Mouse (Mus musculus): ENCODE measurements around the gene Dcun1d4. TPM values are rescaled to one million over a fixed set of nuclear protein-coding genes. Genes with fewer than 3 reads are reported as not detected.
A peak's percentile ranks its signal among the peaks of the same experiment; 100 is the strongest.

Gene Dcun1d4
- 5.3 TPM for polyA plus RNA-seq (2012; fragmentation: generic; extraction: Trizol)

- no peaks in the 10 kb centered on the region for H3K36me3 ChIP-seq (ENCODE audit: control insufficient read depth, insufficient read depth)
- no peak for TF ChIP-seq POLR2A (IDR thresholded peaks at IDR 0.05; ENCODE audit: insufficient read length, low read depth)
- TF ChIP-seq TCF3 (IDR thresholded peaks at IDR 0.05; ENCODE audit: insufficient read length, low read depth) = no peak
- no peak within 1 kb of the TSS for H3ac ChIP-seq (ENCODE audit: control insufficient read depth, insufficient read length)
These were observed at the start of gene Dcun1d4 for GRCm38 (mm10) chr5:73480700-73481099. Gene Dcun1d4, plus strand, starts transcription at chr5:73481000.

GRCm38 (mm10) chr5:73431581-73431980, 49.2 kb upstream of the Dcun1d4 start:
- H3K4me3 ChIP-seq = no peak overlapping the region
- H3K4me2 ChIP-seq (ENCODE audit: low read depth) = no peak overlapping the region
- H3K36me3 ChIP-seq (ENCODE audit: control insufficient read depth, insufficient read depth) = no peaks in the 10 kb centered on the region
- no peaks in the 10 kb centered on the region for H3K79me2 ChIP-seq (ENCODE audit: control insufficient read depth, insufficient read depth)
- H3K27me3 ChIP-seq (ENCODE audit: control insufficient read depth, insufficient read depth, insufficient read length) = peaks cover 60% of the 10 kb centered on the region
- H3ac ChIP-seq (ENCODE audit: control insufficient read depth, insufficient read length) = no peak overlapping the region
- no peak for TF ChIP-seq CEBPB (IDR thresholded peaks at IDR 0.05; ENCODE audit: insufficient read depth, poor library complexity, severe bottlenecking)
- TF ChIP-seq MYOG (IDR thresholded peaks at IDR 0.05; ENCODE audit: control insufficient read depth in 1 of 3, insufficient read depth in 1 of 3, insufficient read length in 2 of 3, low read depth in 2 of 3) = no peak
- no peak for TF ChIP-seq MYOD1 (IDR thresholded peaks at IDR 0.05; ENCODE audit: control insufficient read depth in 1 of 3, insufficient read length in 2 of 3, low read depth in 2 of 3)
- no peak for TF ChIP-seq TCF3 (IDR thresholded peaks at IDR 0.05; ENCODE audit: insufficient read length, low read depth)
- no peak for TF ChIP-seq REST (IDR thresholded peaks at IDR 0.05; ENCODE audit: insufficient read depth, insufficient read length)
- no peak for TF ChIP-seq E2F4 (IDR thresholded peaks at IDR 0.05; ENCODE audit: insufficient read depth)

More at GRCm38 (mm10) chr5:73480700-73481099, at the start of gene Dcun1d4:
- H3K4me2 ChIP-seq (ENCODE audit: low read depth) = no peak within 1 kb of the TSS
- H3K27me3 ChIP-seq (ENCODE audit: control insufficient read depth, insufficient read depth, insufficient read length) = peaks cover 33% of the 10 kb centered on the region
- no peak within 1 kb of the TSS for H3K4me3 ChIP-seq
- H3K79me2 ChIP-seq (ENCODE audit: control insufficient read depth, insufficient read depth) = no peaks in the 10 kb centered on the region

- no peaks in the 10 kb centered on the region for H3K36me3 ChIP-seq (ENCODE audit: control insufficient read depth, insufficient read depth)
- H3K79me2 ChIP-seq (ENCODE audit: control insufficient read depth, insufficient read depth) = no peaks in the 10 kb centered on the region
- H3K4me3 ChIP-seq = no peak overlapping the region
- no peak for TF ChIP-seq MAX (IDR thresholded peaks at IDR 0.05; ENCODE audit: low read depth)
- TF ChIP-seq MYOD1 (IDR thresholded peaks at IDR 0.05; ENCODE audit: control insufficient read depth in 1 of 3, insufficient read length in 2 of 3, low read depth in 2 of 3) = no peak
- TF ChIP-seq TCF12 (IDR thresholded peaks at IDR 0.05; ENCODE audit: insufficient read depth, poor library complexity, severe bottlenecking) = no peak
- no peak for TF ChIP-seq CEBPB (IDR thresholded peaks at IDR 0.05; ENCODE audit: insufficient read depth, poor library complexity, severe bottlenecking)
- no peak for TF ChIP-seq TCF3 (IDR thresholded peaks at IDR 0.05; ENCODE audit: insufficient read length, low read depth)
- no peak for TF ChIP-seq REST (IDR thresholded peaks at IDR 0.05; ENCODE audit: insufficient read depth, insufficient read length)
- no peak for TF ChIP-seq POLR2A (IDR thresholded peaks at IDR 0.05; ENCODE audit: insufficient read length, low read depth)
- TF ChIP-seq MYOG (IDR thresholded peaks at IDR 0.05; ENCODE audit: control insufficient read depth in 1 of 3, insufficient read depth in 1 of 3, insufficient read length in 2 of 3, low read depth in 2 of 3) = no peak
- no peak for TF ChIP-seq E2F4 (IDR thresholded peaks at IDR 0.05; ENCODE audit: insufficient read depth)
- H3ac ChIP-seq (ENCODE audit: control insufficient read depth, insufficient read length) = no peak overlapping the region
- H3K27me3 ChIP-seq (ENCODE audit: control insufficient read depth, insufficient read depth, insufficient read length) = peaks cover 54% of the 10 kb centered on the region
- H3K4me2 ChIP-seq (ENCODE audit: low read depth) = no peak overlapping the region
These were observed 48.0 kb upstream of the Dcun1d4 start for GRCm38 (mm10) chr5:73432805-73433204.

- H3K79me2 ChIP-seq (ENCODE audit: control insufficient read depth, insufficient read depth) = no peaks in the 10 kb centered on the region
- no peak overlapping the region for H3K4me3 ChIP-seq
- H3K4me2 ChIP-seq (ENCODE audit: low read depth) = no peak overlapping the region
- no peak overlapping the region for H3ac ChIP-seq (ENCODE audit: control insufficient read depth, insufficient read length)
- peaks cover 57% of the 10 kb centered on the region for H3K27me3 ChIP-seq (ENCODE audit: control insufficient read depth, insufficient read depth, insufficient read length)
- TF ChIP-seq TCF12 (IDR thresholded peaks at IDR 0.05; ENCODE audit: insufficient read depth, poor library complexity, severe bottlenecking) (no peak), TCF3 (IDR thresholded peaks at IDR 0.05; ENCODE audit: insufficient read length, low read depth) (no peak), E2F4 (IDR thresholded peaks at IDR 0.05; ENCODE audit: insufficient read depth) (no peak), REST (IDR thresholded peaks at IDR 0.05; ENCODE audit: insufficient read depth, insufficient read length) (no peak), MYOG (IDR thresholded peaks at IDR 0.05; ENCODE audit: control insufficient read depth in 1 of 3, insufficient read depth in 1 of 3, insufficient read length in 2 of 3, low read depth in 2 of 3) (no peak), POLR2AphosphoS2 (IDR thresholded peaks at IDR 0.05; ENCODE audit: insufficient read length, low read depth) (no peak)
- no peaks in the 10 kb centered on the region for H3K36me3 ChIP-seq (ENCODE audit: control insufficient read depth, insufficient read depth)
These were observed 46.0 kb upstream of the Dcun1d4 start for GRCm38 (mm10) chr5:73434764-73435163.

GRCm38 (mm10) chr5:73442176-73442575, 38.6 kb upstream of the Dcun1d4 start:
- Histone ChIP-seq H3K79me2 (ENCODE audit: control insufficient read depth, insufficient read depth) (no peaks in the 10 kb centered on the region), H3K4me3 (no peak overlapping the region), H3K4me2 (ENCODE audit: low read depth) (peak overlapping the region; percentile 61), H3K27me3 (ENCODE audit: control insufficient read depth, insufficient read depth, insufficient read length) (peaks cover 34% of the 10 kb centered on the region), H3ac (ENCODE audit: control insufficient read depth, insufficient read length) (no peak overlapping the region), H3K36me3 (ENCODE audit: control insufficient read depth, insufficient read depth) (no peaks in the 10 kb centered on the region)
- TF ChIP-seq TCF12 (IDR thresholded peaks at IDR 0.05; ENCODE audit: insufficient read depth, poor library complexity, severe bottlenecking) = no peak
- TF ChIP-seq MYOD1 (IDR thresholded peaks at IDR 0.05; ENCODE audit: control insufficient read depth in 1 of 3, insufficient read length in 2 of 3, low read depth in 2 of 3) = peak in 1 of 3 experiments; percentile 57
- TF ChIP-seq MYOG (IDR thresholded peaks at IDR 0.05; ENCODE audit: control insufficient read depth in 1 of 3, insufficient read depth in 1 of 3, insufficient read length in 2 of 3, low read depth in 2 of 3) = peak in 1 of 3 experiments; percentile 35

- Histone ChIP-seq H3K79me2 (ENCODE audit: control insufficient read depth, insufficient read depth) (no peaks in the 10 kb centered on the region), H3K4me2 (ENCODE audit: low read depth) (no peak overlapping the region), H3K36me3 (ENCODE audit: control insufficient read depth, insufficient read depth) (no peaks in the 10 kb centered on the region), H3K4me3 (no peak overlapping the region), H3ac (ENCODE audit: control insufficient read depth, insufficient read length) (no peak overlapping the region), H3K27me3 (ENCODE audit: control insufficient read depth, insufficient read depth, insufficient read length) (peaks cover 9% of the 10 kb centered on the region)
- TF ChIP-seq TCF3 (IDR thresholded peaks at IDR 0.05; ENCODE audit: insufficient read length, low read depth) (no peak), MAX (IDR thresholded peaks at IDR 0.05; ENCODE audit: low read depth) (no peak), POLR2A (IDR thresholded peaks at IDR 0.05; ENCODE audit: insufficient read length, low read depth) (no peak), REST (IDR thresholded peaks at IDR 0.05; ENCODE audit: insufficient read depth, insufficient read length) (no peak), USF1 (IDR thresholded peaks at IDR 0.05; ENCODE audit: low read depth) (no peak), MYOG (IDR thresholded peaks at IDR 0.05; ENCODE audit: control insufficient read depth in 1 of 3, insufficient read depth in 1 of 3, insufficient read length in 2 of 3, low read depth in 2 of 3) (no peak), CEBPB (IDR thresholded peaks at IDR 0.05; ENCODE audit: insufficient read depth, poor library complexity, severe bottlenecking) (no peak), E2F4 (IDR thresholded peaks at IDR 0.05; ENCODE audit: insufficient read depth) (no peak), SRF (IDR thresholded peaks at IDR 0.05; ENCODE audit: control insufficient read depth, insufficient read length, low read depth) (no peak), POLR2AphosphoS2 (IDR thresholded peaks at IDR 0.05; ENCODE audit: insufficient read length, low read depth) (no peak), TCF12 (IDR thresholded peaks at IDR 0.05; ENCODE audit: insufficient read depth, poor library complexity, severe bottlenecking) (no peak), MYOD1 (IDR thresholded peaks at IDR 0.05; ENCODE audit: control insufficient read depth in 1 of 3, insufficient read length in 2 of 3, low read depth in 2 of 3) (no peak)
These were observed 30.5 kb upstream of the Dcun1d4 start for GRCm38 (mm10) chr5:73450276-73450675.

Data from myocyte (in vitro differentiated cells).